Mouse (Mus musculus): ENCODE data around the gene Mrpl20. TPM values are rescaled to one million over a fixed set of nuclear protein-coding genes. Genes with fewer than 3 reads are reported as not detected.

The Mrpl20 gene
- total and polyA plus RNA-seq, 3 experiments = 17.9 to 97.2 (median 85.3) TPM

DNA sequence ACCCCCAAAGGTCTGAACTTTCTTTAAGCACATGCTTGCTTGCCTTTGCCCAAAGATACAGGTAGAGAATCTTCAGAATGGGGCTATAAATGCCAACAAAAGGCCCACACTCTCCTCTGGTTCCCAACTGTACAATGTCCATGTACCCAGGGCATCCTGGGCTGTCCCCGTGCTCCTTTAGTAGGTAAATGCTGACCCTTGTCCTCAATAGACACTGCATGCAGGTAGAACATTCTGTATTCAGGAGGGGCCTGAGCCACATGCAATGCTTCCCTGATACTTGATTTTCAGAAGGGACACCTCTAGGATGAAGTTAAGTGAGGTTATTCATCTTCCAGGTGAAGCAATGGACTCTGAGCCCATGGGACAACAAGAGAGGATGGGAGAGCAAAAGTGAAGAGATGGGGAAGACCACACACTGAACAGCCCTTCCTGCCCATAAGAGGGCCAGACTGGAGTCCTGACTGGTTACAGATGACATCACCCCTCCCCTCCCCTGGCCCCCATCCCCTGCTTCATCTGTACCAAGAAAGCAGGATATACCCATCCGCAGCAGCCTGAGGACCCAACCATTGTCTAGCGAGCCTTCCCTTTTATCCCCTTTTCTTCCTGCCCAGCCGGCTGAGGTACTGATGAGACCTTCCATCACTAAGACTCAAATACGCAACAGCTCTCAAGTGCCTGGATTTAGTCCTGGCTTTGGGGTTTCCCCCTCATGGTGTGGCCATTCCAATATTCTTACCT lies 29.2 kb upstream of the Mrpl20 start:
- H3K36me3 ChIP-seq (replicated peaks) = peaks cover 6% of the 10 kb centered on the region
- no peak overlapping the region for H3K4me3 ChIP-seq (ENCODE audit: low read depth, low read length)
- H3K9me3 ChIP-seq (replicated peaks) = no peaks in the 10 kb centered on the region
- TF ChIP-seq TAL1 (conservative IDR thresholded peaks at IDR 0.05; ENCODE audit: low read depth, low read length) (no peak), CTCF (IDR thresholded peaks at IDR 0.05; ENCODE audit: low read depth, low read length) (no peak), GATA1 (IDR thresholded peaks at IDR 0.05; ENCODE audit: borderline replicate concordance, low read length) (no peak), POLR2AphosphoS5 (IDR thresholded peaks at IDR 0.05; ENCODE audit: insufficient replicate concordance, low read depth, low read length) (no peak), GATA2 (IDR thresholded peaks at IDR 0.05; ENCODE audit: borderline replicate concordance, low read depth, low read length) (no peak)
- DNase-seq (ENCODE audit: low spot score) (no peak), ATAC-seq (ENCODE audit: extremely low read depth, insufficient number of reproducible peaks, low FRiP score, poor library complexity, severe bottlenecking) (no peak)
- H3K27me3 ChIP-seq (ENCODE audit: insufficient read depth, low read length) = peaks cover 68% of the 10 kb centered on the region
- H3K4me1 ChIP-seq (ENCODE audit: insufficient read depth, low read depth, low read length) = peaks cover 45% of the 10 kb centered on the region

- peaks cover 74% of the 10 kb centered on the region for H3K27me3 ChIP-seq (ENCODE audit: insufficient read depth, low read length)
- TF ChIP-seq GATA2 (IDR thresholded peaks at IDR 0.05; ENCODE audit: borderline replicate concordance, low read depth, low read length) = no peak
- no peak for TF ChIP-seq CTCF (IDR thresholded peaks at IDR 0.05; ENCODE audit: low read depth, low read length)
- TF ChIP-seq POLR2AphosphoS5 (IDR thresholded peaks at IDR 0.05; ENCODE audit: insufficient replicate concordance, low read depth, low read length) = no peak
- no peak for TF ChIP-seq GATA1 (IDR thresholded peaks at IDR 0.05; ENCODE audit: borderline replicate concordance, low read length)
- TF ChIP-seq TAL1 (conservative IDR thresholded peaks at IDR 0.05; ENCODE audit: low read depth, low read length) = no peak
Measured at GRCm38 (mm10) chr4:155774280-155774754, 28.4 kb upstream of the Mrpl20 start, which contains the start of gene Vwa1. Vwa1 (minus strand) TSS chr4:155774698.

GRCm38 (mm10) chr4:155774971-155775740 lies 27.5 kb upstream of the Mrpl20 start:
- TF ChIP-seq GATA2 (IDR thresholded peaks at IDR 0.05; ENCODE audit: borderline replicate concordance, low read depth, low read length) (no peak), GATA1 (IDR thresholded peaks at IDR 0.05; ENCODE audit: borderline replicate concordance, low read length) (no peak), POLR2AphosphoS5 (IDR thresholded peaks at IDR 0.05; ENCODE audit: insufficient replicate concordance, low read depth, low read length) (no peak), TAL1 (conservative IDR thresholded peaks at IDR 0.05; ENCODE audit: low read depth, low read length) (no peak), CTCF (IDR thresholded peaks at IDR 0.05; ENCODE audit: low read depth, low read length) (no peak)
- DNase-seq (ENCODE audit: low spot score) (no peak), ATAC-seq (ENCODE audit: extremely low read depth, insufficient number of reproducible peaks, low FRiP score, poor library complexity, severe bottlenecking) (no peak)
- H3K4me1 ChIP-seq (ENCODE audit: insufficient read depth, low read depth, low read length) = peaks cover 29% of the 10 kb centered on the region
- H3K9me3 ChIP-seq (replicated peaks) = no peaks in the 10 kb centered on the region
- no peak overlapping the region for H3K4me3 ChIP-seq (ENCODE audit: low read depth, low read length)
- H3K36me3 ChIP-seq (replicated peaks) = no peaks in the 10 kb centered on the region
- peaks cover 82% of the 10 kb centered on the region for H3K27me3 ChIP-seq (ENCODE audit: insufficient read depth, low read length)

More at GRCm38 (mm10) chr4:155774280-155774754, 28.4 kb upstream of the Mrpl20 start, which contains the start of gene Vwa1:
- Histone ChIP-seq H3K4me1 (ENCODE audit: insufficient read depth, low read depth, low read length) (peaks cover 37% of the 10 kb centered on the region), H3K36me3 (replicated peaks) (no peaks in the 10 kb centered on the region), H3K4me3 (ENCODE audit: low read depth, low read length) (peak within 1 kb of the TSS; percentile 66; the same call in 1 of the 2 replicates), H3K9me3 (replicated peaks) (no peaks in the 10 kb centered on the region)
- ATAC-seq (ENCODE audit: extremely low read depth, insufficient number of reproducible peaks, low FRiP score, poor library complexity, severe bottlenecking) (peak; percentile 35; the same call in 1 of the 2 replicates), DNase-seq (ENCODE audit: low spot score) (peak; percentile 35)

GRCm38 (mm10) chr4:155775855-155776254 lies 26.8 kb upstream of the Mrpl20 start:
- TF ChIP-seq GATA1 (IDR thresholded peaks at IDR 0.05; ENCODE audit: borderline replicate concordance, low read length) (no peak), TAL1 (conservative IDR thresholded peaks at IDR 0.05; ENCODE audit: low read depth, low read length) (no peak), GATA2 (IDR thresholded peaks at IDR 0.05; ENCODE audit: borderline replicate concordance, low read depth, low read length) (no peak), CTCF (IDR thresholded peaks at IDR 0.05; ENCODE audit: low read depth, low read length) (no peak), POLR2AphosphoS5 (IDR thresholded peaks at IDR 0.05; ENCODE audit: insufficient replicate concordance, low read depth, low read length) (no peak)
- H3K27me3 ChIP-seq (ENCODE audit: insufficient read depth, low read length) = peaks cover 82% of the 10 kb centered on the region
- H3K4me3 ChIP-seq (ENCODE audit: low read depth, low read length) = no peak overlapping the region
- no peak for ATAC-seq (ENCODE audit: extremely low read depth, insufficient number of reproducible peaks, low FRiP score, poor library complexity, severe bottlenecking)
- no peaks in the 10 kb centered on the region for H3K36me3 ChIP-seq (replicated peaks)
- H3K4me1 ChIP-seq (ENCODE audit: insufficient read depth, low read depth, low read length) = peaks cover 22% of the 10 kb centered on the region
- H3K9me3 ChIP-seq (replicated peaks) = no peaks in the 10 kb centered on the region
- DNase-seq (ENCODE audit: low spot score) = no peak

GRCm38 (mm10) chr4:155776704-155777335 lies 25.9 kb upstream of the Mrpl20 start:
- H3K27me3 ChIP-seq (ENCODE audit: insufficient read depth, low read length) = peaks cover 83% of the 10 kb centered on the region
- H3K9me3 ChIP-seq (replicated peaks) = no peaks in the 10 kb centered on the region
- no peak for TF ChIP-seq GATA2 (IDR thresholded peaks at IDR 0.05; ENCODE audit: borderline replicate concordance, low read depth, low read length)
- no peak for TF ChIP-seq POLR2AphosphoS5 (IDR thresholded peaks at IDR 0.05; ENCODE audit: insufficient replicate concordance, low read depth, low read length)
- TF ChIP-seq GATA1 (IDR thresholded peaks at IDR 0.05; ENCODE audit: borderline replicate concordance, low read length) = no peak
- TF ChIP-seq TAL1 (conservative IDR thresholded peaks at IDR 0.05; ENCODE audit: low read depth, low read length) = no peak
- no peak for TF ChIP-seq CTCF (IDR thresholded peaks at IDR 0.05; ENCODE audit: low read depth, low read length)
- H3K4me1 ChIP-seq (ENCODE audit: insufficient read depth, low read depth, low read length) = peaks cover 21% of the 10 kb centered on the region
- no peaks in the 10 kb centered on the region for H3K36me3 ChIP-seq (replicated peaks)
- H3K4me3 ChIP-seq (ENCODE audit: low read depth, low read length) = no peak overlapping the region
- ATAC-seq (ENCODE audit: extremely low read depth, insufficient number of reproducible peaks, low FRiP score, poor library complexity, severe bottlenecking) (no peak), DNase-seq (ENCODE audit: low spot score) (no peak)
